8 mouse cellular contexts compared by ENCODE assay signal in the genomic region with DNA sequence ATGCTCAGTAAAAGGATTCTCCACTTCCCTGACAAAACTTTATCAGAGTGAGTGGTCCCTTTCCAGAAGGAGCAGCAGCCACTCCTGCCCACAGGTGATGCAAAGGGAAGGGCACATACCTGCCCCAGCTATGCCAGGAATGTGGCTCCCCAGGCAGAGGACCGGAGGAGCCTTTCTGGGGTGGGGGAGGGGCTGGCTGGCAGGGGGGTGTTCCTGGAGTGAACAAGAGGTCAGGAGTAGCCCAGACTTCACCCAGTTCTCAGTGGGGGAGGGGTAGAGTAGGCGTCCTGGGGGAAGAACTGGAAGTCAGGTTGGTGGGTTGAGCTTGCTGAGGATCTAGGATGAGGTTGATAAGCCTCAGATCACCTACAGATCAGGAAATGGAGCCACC. TPM values are rescaled to one million over a fixed set of nuclear protein-coding genes. Genes with fewer than 3 reads are reported as not detected.
DNase-seq lines count a peak whose midpoint lies in the region; ATAC-seq lines count a peak whose summit lies in the region.

No protein-coding gene starts in this region.

- 10% methylated on average over 2 of the region's 2 CpGs for WGBS in hindbrain, embryonic 12.5 days
- 16% methylated on average over 2 of the region's 2 CpGs for WGBS in hindbrain, embryonic 16.5 days
- WGBS in hindbrain, embryonic 15.5 days = 26% methylated on average over 2 of the region's 2 CpGs
- WGBS in limb, embryonic 11.5 days = 28% methylated on average over 2 of the region's 2 CpGs
- 26% methylated on average over 2 of the region's 2 CpGs for WGBS in neural tube, embryonic 15.5 days

- no peaks in the 10 kb centered on the region for H3K9me3 ChIP-seq in hindbrain, embryonic 12.5 days (replicated peaks)
- no peaks in the 10 kb centered on the region for H3K9me3 ChIP-seq in hindbrain, embryonic 16.5 days (ENCODE audit: control insufficient read depth, low read length)
- no peaks in the 10 kb centered on the region for H3K9me3 ChIP-seq in hindbrain, embryonic 15.5 days
- no peaks in the 10 kb centered on the region for H3K9me3 ChIP-seq in limb, embryonic 11.5 days (ENCODE audit: control insufficient read depth, low read length)
- H3K9me3 ChIP-seq in neural tube, embryonic 15.5 days (replicated peaks) = no peaks in the 10 kb centered on the region

- intact Hi-C loops in heart, postnatal 10 days (cut with DNase I) = no loop called here

- no peak overlapping the region; the same call in 1 of the 2 replicates for H3K4me3 ChIP-seq in hindbrain, embryonic 12.5 days
- H3K4me3 ChIP-seq in hindbrain, embryonic 16.5 days (ENCODE audit: low read length) = no peak overlapping the region
- H3K4me3 ChIP-seq in hindbrain, embryonic 15.5 days = no peak overlapping the region
- H3K4me3 ChIP-seq in limb, embryonic 11.5 days (ENCODE audit: low read depth, low read length) = no peak overlapping the region
- no peak overlapping the region for H3K4me3 ChIP-seq in neural tube, embryonic 15.5 days (replicated peaks)

- no peak for ATAC-seq in hindbrain, embryonic 12.5 days (ENCODE audit: low FRiP score)
- no peak for ATAC-seq in hindbrain, embryonic 16.5 days
- no peak for ATAC-seq in hindbrain, embryonic 15.5 days (ENCODE audit: low FRiP score, low read depth)
- no peak for ATAC-seq in limb, embryonic 11.5 days (ENCODE audit: insufficient number of reproducible peaks, low FRiP score, low TSS enrichment, low read depth)
- no peak for ATAC-seq in neural tube, embryonic 15.5 days (ENCODE audit: low FRiP score)

- H3K36me3 ChIP-seq in hindbrain, embryonic 12.5 days = peaks cover 32% of the 10 kb centered on the region
- H3K36me3 ChIP-seq in hindbrain, embryonic 16.5 days (ENCODE audit: control insufficient read depth, insufficient read depth, low read length) = peaks cover 3% of the 10 kb centered on the region; the same call in 1 of the 2 replicates
- H3K36me3 ChIP-seq in hindbrain, embryonic 15.5 days = 0 out of 2 replicates have a peak, but pooled peaks cover 10% of the 10 kb centered on the region
- H3K36me3 ChIP-seq in limb, embryonic 11.5 days (ENCODE audit: control insufficient read depth, insufficient read depth, low read length) = peaks cover 10% of the 10 kb centered on the region
- peaks cover 21% of the 10 kb centered on the region for H3K36me3 ChIP-seq in neural tube, embryonic 15.5 days

- 0 out of 2 replicates have a peak overlapping the region, but pooled peaks have one; percentile 3 for H3K4me2 ChIP-seq in hindbrain, embryonic 12.5 days (replicated peaks)
- no peak overlapping the region for H3K4me2 ChIP-seq in hindbrain, embryonic 16.5 days (ENCODE audit: low read length)
- no peak overlapping the region for H3K4me2 ChIP-seq in hindbrain, embryonic 15.5 days
- no peak overlapping the region for H3K4me2 ChIP-seq in limb, embryonic 11.5 days (ENCODE audit: low read depth, severe bottlenecking)
- no peak overlapping the region; the same call in 1 of the 2 replicates for H3K4me2 ChIP-seq in neural tube, embryonic 15.5 days

- peaks cover 80% of the 10 kb centered on the region for H3K4me1 ChIP-seq in hindbrain, embryonic 12.5 days
- H3K4me1 ChIP-seq in hindbrain, embryonic 16.5 days (ENCODE audit: control insufficient read depth, insufficient read depth, low read depth, low read length) = peaks cover 50% of the 10 kb centered on the region
- peaks cover 84% of the 10 kb centered on the region for H3K4me1 ChIP-seq in hindbrain, embryonic 15.5 days (replicated peaks)
- H3K4me1 ChIP-seq in limb, embryonic 11.5 days (ENCODE audit: control insufficient read depth, insufficient read depth, low read length) = peaks cover 44% of the 10 kb centered on the region
- H3K4me1 ChIP-seq in neural tube, embryonic 15.5 days = peaks cover 81% of the 10 kb centered on the region

- no peak overlapping the region for H3K27ac ChIP-seq in hindbrain, embryonic 12.5 days
- H3K27ac ChIP-seq in hindbrain, embryonic 16.5 days (ENCODE audit: low read depth, low read length) = no peak overlapping the region
- H3K27ac ChIP-seq in hindbrain, embryonic 15.5 days (replicated peaks) = 0 out of 2 replicates have a peak overlapping the region, but pooled peaks have one; percentile 53
- no peak overlapping the region for H3K27ac ChIP-seq in limb, embryonic 11.5 days (replicated peaks; ENCODE audit: low read depth, low read length)
- H3K27ac ChIP-seq in neural tube, embryonic 15.5 days (replicated peaks) = peak overlapping the region; percentile 33; the same call in 1 of the 2 replicates

- no peaks in the 10 kb centered on the region for H3K27me3 ChIP-seq in hindbrain, embryonic 12.5 days
- H3K27me3 ChIP-seq in hindbrain, embryonic 16.5 days (replicated peaks; ENCODE audit: control insufficient read depth, insufficient read depth, low read length) = no peaks in the 10 kb centered on the region
- no peaks in the 10 kb centered on the region for H3K27me3 ChIP-seq in hindbrain, embryonic 15.5 days
- no peaks in the 10 kb centered on the region for H3K27me3 ChIP-seq in limb, embryonic 11.5 days (ENCODE audit: control insufficient read depth, insufficient read depth, low read length)
- no peaks in the 10 kb centered on the region for H3K27me3 ChIP-seq in neural tube, embryonic 15.5 days (replicated peaks)

- DNase-seq in limb, embryonic 11.5 days (ENCODE audit: low spot score) = no peak
- no peak for DNase-seq in thymus, postnatal 0 days (ENCODE audit: low spot score)
- DNase-seq in adrenal gland, postnatal 14 days = no peak
- DNase-seq in heart, postnatal 10 days = no peak

- H3K9ac ChIP-seq in hindbrain, embryonic 12.5 days = peak overlapping the region; percentile 23; the same call in 1 of the 2 replicates
- H3K9ac ChIP-seq in hindbrain, embryonic 16.5 days (ENCODE audit: low read depth, low read length) = no peak overlapping the region
- no peak overlapping the region for H3K9ac ChIP-seq in hindbrain, embryonic 15.5 days
- peak overlapping the region; percentile 37; the same call in 1 of the 2 replicates for H3K9ac ChIP-seq in limb, embryonic 11.5 days (ENCODE audit: low read length)
- no peak overlapping the region for H3K9ac ChIP-seq in neural tube, embryonic 15.5 days (replicated peaks)

RNA-seq across cellular contexts. Expression of gene Agrn, which starts 4.1 kb away (rescaled TPM):
- 161 and 178 TPM in 2 replicates for polyA plus RNA-seq in hindbrain, embryonic 12.5 days (2016; fragmentation: Nextera tagmentation; extraction: Ambion mirVana)
- 94.4 and 118 TPM in 2 replicates for polyA plus RNA-seq in hindbrain, embryonic 16.5 days (2015; fragmentation: Nextera tagmentation; extraction: Ambion mirVana)
- 116 TPM in 2 replicates for polyA plus RNA-seq in hindbrain, embryonic 15.5 days (2015; fragmentation: Nextera tagmentation; extraction: Ambion mirVana)
- polyA plus RNA-seq in limb, embryonic 11.5 days (2014; fragmentation: Nextera tagmentation; extraction: Ambion mirVana) = 38.6 and 41.5 TPM in 2 replicates
- 87.2 and 100 TPM in 2 replicates for polyA plus RNA-seq in neural tube, embryonic 15.5 days (2015; fragmentation: Nextera tagmentation; extraction: Ambion mirVana)
- polyA plus RNA-seq in thymus, postnatal 0 days (2015; fragmentation: Nextera tagmentation; extraction: Ambion mirVana) = 10.4 and 11.6 TPM in 2 replicates
- 59.4 and 60.9 TPM in 2 replicates for total RNA-seq in adrenal gland, postnatal 14 days (2021)
- 100 to 1,000 TPM in 1 of 2 experiments, 10 to 100 TPM in 1; 92.1 to 104 TPM for total RNA-seq in heart, postnatal 10 days (2021)

RNA-seq across cellular contexts. Expression of gene Isg15, which starts 7.4 kb away (rescaled TPM):
- 1.2 and 1.3 TPM in 2 replicates for polyA plus RNA-seq in hindbrain, embryonic 12.5 days (2016; fragmentation: Nextera tagmentation; extraction: Ambion mirVana)
- 1.4 and 1.8 TPM in 2 replicates for polyA plus RNA-seq in hindbrain, embryonic 16.5 days (2015; fragmentation: Nextera tagmentation; extraction: Ambion mirVana)
- 1.5 and 5.1 TPM in 2 replicates for polyA plus RNA-seq in hindbrain, embryonic 15.5 days (2015; fragmentation: Nextera tagmentation; extraction: Ambion mirVana)
- 0.20 TPM in 1 of 2 replicates, not detected in the other for polyA plus RNA-seq in limb, embryonic 11.5 days (2014; fragmentation: Nextera tagmentation; extraction: Ambion mirVana)
- 3.2 and 9.7 TPM in 2 replicates for polyA plus RNA-seq in neural tube, embryonic 15.5 days (2015; fragmentation: Nextera tagmentation; extraction: Ambion mirVana)
- polyA plus RNA-seq in thymus, postnatal 0 days (2015; fragmentation: Nextera tagmentation; extraction: Ambion mirVana) = 70.8 and 74.6 TPM in 2 replicates
- total RNA-seq in adrenal gland, postnatal 14 days (2021) = 3.3 and 4.6 TPM in 2 replicates
- total RNA-seq in heart, postnatal 10 days (2021) = 1 to 10 TPM; 1.3 TPM

RNA-seq across cellular contexts. Expression of gene AW011738, which starts 9.9 kb away (rescaled TPM):
- 7.0 and 7.6 TPM in 2 replicates for polyA plus RNA-seq in hindbrain, embryonic 12.5 days (2016; fragmentation: Nextera tagmentation; extraction: Ambion mirVana)
- polyA plus RNA-seq in hindbrain, embryonic 16.5 days (2015; fragmentation: Nextera tagmentation; extraction: Ambion mirVana) = 3.7 and 5.3 TPM in 2 replicates
- polyA plus RNA-seq in hindbrain, embryonic 15.5 days (2015; fragmentation: Nextera tagmentation; extraction: Ambion mirVana) = 4.5 and 5.0 TPM in 2 replicates
- polyA plus RNA-seq in limb, embryonic 11.5 days (2014; fragmentation: Nextera tagmentation; extraction: Ambion mirVana) = 0.28 and 0.70 TPM in 2 replicates
- 4.2 and 6.2 TPM in 2 replicates for polyA plus RNA-seq in neural tube, embryonic 15.5 days (2015; fragmentation: Nextera tagmentation; extraction: Ambion mirVana)
- polyA plus RNA-seq in thymus, postnatal 0 days (2015; fragmentation: Nextera tagmentation; extraction: Ambion mirVana) = 11.4 and 11.9 TPM in 2 replicates
- total RNA-seq in adrenal gland, postnatal 14 days (2021) = 3.9 and 4.7 TPM in 2 replicates
- total RNA-seq in heart, postnatal 10 days (2021) = 1 to 10 TPM; 6.1 to 8.2 TPM

RNA-seq across cellular contexts. Expression of gene Perm1, which starts 22.5 kb away (rescaled TPM):
- polyA plus RNA-seq in hindbrain, embryonic 12.5 days (2016; fragmentation: Nextera tagmentation; extraction: Ambion mirVana) = 2.3 and 2.6 TPM in 2 replicates
- polyA plus RNA-seq in hindbrain, embryonic 16.5 days (2015; fragmentation: Nextera tagmentation; extraction: Ambion mirVana) = 2.2 and 2.4 TPM in 2 replicates
- polyA plus RNA-seq in hindbrain, embryonic 15.5 days (2015; fragmentation: Nextera tagmentation; extraction: Ambion mirVana) = 1.9 and 2.5 TPM in 2 replicates
- 0.26 and 0.35 TPM in 2 replicates for polyA plus RNA-seq in limb, embryonic 11.5 days (2014; fragmentation: Nextera tagmentation; extraction: Ambion mirVana)
- polyA plus RNA-seq in neural tube, embryonic 15.5 days (2015; fragmentation: Nextera tagmentation; extraction: Ambion mirVana) = 2.3 and 2.8 TPM in 2 replicates
- polyA plus RNA-seq in thymus, postnatal 0 days (2015; fragmentation: Nextera tagmentation; extraction: Ambion mirVana) = 0.96 and 1.0 TPM in 2 replicates
- 14.2 and 16.2 TPM in 2 replicates for total RNA-seq in adrenal gland, postnatal 14 days (2021)
- 100 to 1,000 TPM; 138 to 156 TPM for total RNA-seq in heart, postnatal 10 days (2021)

RNA-seq across cellular contexts. Expression of gene Plekhn1, which starts 41.5 kb away (rescaled TPM):
- 29.0 and 30.5 TPM in 2 replicates for polyA plus RNA-seq in hindbrain, embryonic 12.5 days (2016; fragmentation: Nextera tagmentation; extraction: Ambion mirVana)
- polyA plus RNA-seq in hindbrain, embryonic 16.5 days (2015; fragmentation: Nextera tagmentation; extraction: Ambion mirVana) = 26.2 and 29.2 TPM in 2 replicates
- polyA plus RNA-seq in hindbrain, embryonic 15.5 days (2015; fragmentation: Nextera tagmentation; extraction: Ambion mirVana) = 26.1 and 30.4 TPM in 2 replicates
- 20.1 and 20.2 TPM in 2 replicates for polyA plus RNA-seq in limb, embryonic 11.5 days (2014; fragmentation: Nextera tagmentation; extraction: Ambion mirVana)
- polyA plus RNA-seq in neural tube, embryonic 15.5 days (2015; fragmentation: Nextera tagmentation; extraction: Ambion mirVana) = 27.2 and 28.7 TPM in 2 replicates
- polyA plus RNA-seq in thymus, postnatal 0 days (2015; fragmentation: Nextera tagmentation; extraction: Ambion mirVana) = 15.6 and 16.3 TPM in 2 replicates
- total RNA-seq in adrenal gland, postnatal 14 days (2021) = 15.7 TPM in 2 replicates
- total RNA-seq in heart, postnatal 10 days (2021) = 1 to 10 TPM; 8.5 to 9.2 TPM

Comparison
In these comparisons a context has a peak if more than half of its experiments do, and no peak if none do; other contexts are left out.
1. H3K27ac ChIP-seq: peak in hindbrain, embryonic 15.5 days (single experiment) and neural tube, embryonic 15.5 days (single experiment); none in hindbrain, embryonic 12.5 days (single experiment), hindbrain, embryonic 16.5 days (single experiment) and limb, embryonic 11.5 days (single experiment).
2. H3K9ac ChIP-seq: peak in hindbrain, embryonic 12.5 days (single experiment) and limb, embryonic 11.5 days (single experiment); none in hindbrain, embryonic 16.5 days (single experiment), hindbrain, embryonic 15.5 days (single experiment) and neural tube, embryonic 15.5 days (single experiment).